Mouse (Mus musculus) heart, embryonic 11.5 days (tissue): ENCODE results near the gene Eif1. TPM values are rescaled to one million over a fixed set of nuclear protein-coding genes. Genes with fewer than 3 reads are reported as not detected.
"Not testable (repeated sequence)": the region's sequence is repeated elsewhere in the genome, so short reads cannot be mapped to it uniquely, and the experiment has no call there.

Experiments
- ATAC-seq: fragments of 200-750 bp; cut with Nextera tagmentation; replicated peaks from 2 replicates; pipeline ENCODE4 v1.8.0; 2017; ENCODE audit warnings: moderate library complexity; ENCODE audit not compliant: insufficient number of reproducible peaks, low FRiP score, low TSS enrichment
- H3K27ac ChIP-seq: fragments of 300-500 bp; sonication (generic); 2 replicates; pipeline ENCODE4 v1.5.1; 2014; ENCODE audit warnings: mild to moderate bottlenecking, low read depth, low read length
- H3K27me3 ChIP-seq: fragments of 300-500 bp; sonication (generic); 2 replicates; pipeline ENCODE4 v1.6.1; 2014; ENCODE audit warnings: mild to moderate bottlenecking, low read length, mixed read lengths; ENCODE audit not compliant: control insufficient read depth, insufficient read depth
- H3K36me3 ChIP-seq: fragments of 300-500 bp; sonication (generic); 2 replicates; pipeline ENCODE4 v1.6.1; 2014; ENCODE audit warnings: mild to moderate bottlenecking, low read length, moderate library complexity, mixed read lengths; ENCODE audit not compliant: control insufficient read depth, insufficient read depth
- H3K4me1 ChIP-seq: fragments of 300-500 bp; sonication (generic); 2 replicates; pipeline ENCODE4 v1.6.1; 2014; ENCODE audit warnings: low read length; ENCODE audit not compliant: control insufficient read depth, insufficient read depth
- H3K4me2 ChIP-seq: fragments of 300-500 bp; sonication (generic); 2 replicates; pipeline ENCODE4 v1.6.1; 2014; ENCODE audit warnings: mild to moderate bottlenecking, moderate library complexity
- H3K4me3 ChIP-seq: fragments of 300-500 bp; sonication (generic); 2 replicates; pipeline ENCODE4 v1.5.1; 2014; ENCODE audit warnings: low read depth, low read length
- H3K9ac ChIP-seq: fragments of 300-500 bp; sonication (generic); 2 replicates; pipeline ENCODE4 v1.6.1; 2014; ENCODE audit warnings: mild to moderate bottlenecking, low read depth, low read length, moderate library complexity
- H3K9me3 ChIP-seq: fragments of 300-500 bp; sonication (generic); replicated peaks from 2 replicates; pipeline ENCODE4 v1.6.1; 2016; ENCODE audit warnings: low read length; ENCODE audit not compliant: control insufficient read depth
- WGBS: fragments of 180-500 bp; shearing (Covaris S2); extraction: QIAGEN DNeasy Blood & Tissue Kit; methylation state at CpG from one replicate; pipeline ENCODE4 v1.1.7; 2014; ENCODE audit not compliant: insufficient replicate concordance; 5-methylcytosine and 5-hydroxymethylcytosine counted together
- polyA plus RNA-seq: library from polyadenylated mRNA; unstranded; fragments of >200 nt; fragmentation: Nextera tagmentation; extraction: Ambion mirVana; gene quantifications from 2 replicates; pipeline ENCODE4 v1.2.1, GENCODE M21; 2014

Eif1 gene
- polyA plus RNA-seq, 1 experiment from 2014 or later: 1,756 TPM

DNA sequence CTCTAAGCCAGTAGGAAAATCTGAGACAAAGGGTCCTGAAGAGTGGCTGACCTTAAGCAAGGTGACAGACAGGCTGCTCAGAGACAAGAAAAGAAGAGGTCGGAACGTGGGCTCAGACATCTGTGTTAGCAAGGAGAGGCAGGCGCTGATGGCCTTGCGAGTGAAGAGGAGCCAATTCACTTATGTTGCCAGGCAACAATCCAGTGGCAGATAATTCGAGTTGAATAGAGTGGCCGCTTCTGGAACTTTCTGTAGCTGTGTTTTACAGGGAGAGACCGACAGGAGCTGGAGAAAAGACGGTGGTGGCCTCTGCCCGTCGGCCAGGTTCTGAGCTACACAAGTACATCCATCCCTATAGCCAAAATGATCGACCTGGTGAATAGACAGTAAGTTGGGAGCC, 7.6 kb downstream of the Eif1 start:
- no peak for ATAC-seq
- Histone ChIP-seq H3K9me3 (no peaks in the 10 kb centered on the region), H3K4me3 (no peak overlapping the region), H3K27ac (peak overlapping the region; percentile 50; the same call in 1 of the 2 replicates), H3K4me2 (no peak overlapping the region), H3K27me3 (no peaks in the 10 kb centered on the region), H3K9ac (no peak overlapping the region), H3K4me1 (peaks cover 7% of the 10 kb centered on the region; the same call in 1 of the 2 replicates), H3K36me3 (no peaks in the 10 kb centered on the region)
- 49% methylated on average over 11 of the region's 11 CpGs for WGBS

DNA sequence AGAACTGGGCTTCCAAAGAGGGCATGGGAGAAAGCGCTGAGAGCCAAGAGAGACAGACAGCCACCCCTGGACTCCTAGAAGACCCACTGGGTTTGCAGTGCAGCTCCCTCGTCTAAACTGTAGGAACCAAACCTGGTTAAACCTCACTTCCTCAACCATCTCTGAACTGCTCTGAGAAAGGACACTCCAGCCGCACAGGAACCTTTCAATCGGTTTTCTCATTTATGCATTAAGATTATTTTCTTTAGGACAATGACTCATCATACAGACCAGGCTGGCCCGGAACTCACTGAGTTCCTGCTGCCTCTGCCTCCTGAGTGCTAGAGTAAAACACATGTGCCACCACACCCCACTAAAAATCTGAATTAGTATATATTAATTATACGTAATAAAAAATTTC, 8.1 kb downstream of the Eif1 start:
- no peaks in the 10 kb centered on the region for H3K9me3 ChIP-seq
- ATAC-seq: no peak
- no peak overlapping the region for H3K27ac ChIP-seq
- no peaks in the 10 kb centered on the region for H3K36me3 ChIP-seq
- H3K9ac ChIP-seq: no peak overlapping the region
- H3K4me3 ChIP-seq: no peak overlapping the region
- WGBS: 73% methylated on average over 6 of the region's 6 CpGs
- H3K4me1 ChIP-seq: peaks cover 7% of the 10 kb centered on the region; the same call in 1 of the 2 replicates
- H3K27me3 ChIP-seq: no peaks in the 10 kb centered on the region
- no peak overlapping the region for H3K4me2 ChIP-seq

DNA sequence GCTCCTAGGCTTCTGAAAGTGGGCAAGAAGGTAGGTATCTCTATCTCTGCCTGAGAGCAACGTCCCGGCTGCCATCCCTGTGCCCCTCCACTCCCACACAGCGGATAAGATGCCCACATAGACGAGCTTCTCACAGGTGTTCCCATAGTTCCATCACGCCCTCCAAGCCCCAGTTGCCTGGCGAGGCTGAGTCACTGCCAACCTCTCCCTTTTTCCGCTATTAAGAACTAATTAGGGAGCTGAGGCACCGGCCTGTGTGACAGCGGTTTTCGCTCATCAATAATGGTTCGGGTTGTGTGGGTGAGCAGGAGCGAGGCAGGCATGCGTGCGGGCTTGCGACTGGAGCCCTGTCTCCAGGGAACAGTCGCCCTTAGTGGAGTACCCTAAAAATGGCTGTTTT, 10.6 kb downstream of the Eif1 start:
- Histone ChIP-seq H3K9me3 (no peaks in the 10 kb centered on the region), H3K9ac (no peak overlapping the region), H3K27ac (no peak overlapping the region), H3K4me2 (no peak overlapping the region), H3K4me3 (no peak overlapping the region), H3K27me3 (no peaks in the 10 kb centered on the region), H3K36me3 (no peaks in the 10 kb centered on the region), H3K4me1 (peaks cover 7% of the 10 kb centered on the region; the same call in 1 of the 2 replicates)
- 60% methylated on average over 16 of the region's 16 CpGs for WGBS
- no peak for ATAC-seq

DNA sequence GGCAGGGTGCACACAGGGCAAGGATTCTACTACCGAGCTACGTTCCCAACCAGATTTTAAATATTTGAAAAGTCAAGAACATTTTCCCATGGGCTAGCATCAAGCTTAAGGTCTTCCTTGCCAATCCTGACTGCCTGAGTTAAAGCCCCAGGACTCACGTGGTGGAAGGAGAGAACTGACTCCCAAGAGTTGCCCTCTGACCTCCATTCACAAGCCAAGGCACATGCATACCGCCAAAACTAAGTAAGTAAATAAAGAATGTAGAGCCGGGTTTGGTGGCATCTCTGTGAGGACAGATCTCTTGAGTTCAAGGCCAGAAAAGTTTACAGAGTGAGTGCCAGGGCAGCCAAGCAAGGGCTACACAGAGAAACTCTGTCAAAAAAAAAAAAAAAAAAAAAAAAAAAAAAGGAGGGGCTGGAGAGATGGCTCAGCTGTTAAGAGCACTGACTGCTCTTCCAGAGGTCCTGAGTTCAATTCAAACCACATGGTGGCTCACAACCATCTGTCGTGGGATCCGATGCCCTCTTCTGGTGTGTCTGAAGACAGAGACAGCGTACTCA, 11.2 kb downstream of the Eif1 start:
- not testable (repeated sequence) for ATAC-seq, H3K27me3 ChIP-seq
- WGBS: 60% methylated on average over 8 of the region's 8 CpGs

DNA sequence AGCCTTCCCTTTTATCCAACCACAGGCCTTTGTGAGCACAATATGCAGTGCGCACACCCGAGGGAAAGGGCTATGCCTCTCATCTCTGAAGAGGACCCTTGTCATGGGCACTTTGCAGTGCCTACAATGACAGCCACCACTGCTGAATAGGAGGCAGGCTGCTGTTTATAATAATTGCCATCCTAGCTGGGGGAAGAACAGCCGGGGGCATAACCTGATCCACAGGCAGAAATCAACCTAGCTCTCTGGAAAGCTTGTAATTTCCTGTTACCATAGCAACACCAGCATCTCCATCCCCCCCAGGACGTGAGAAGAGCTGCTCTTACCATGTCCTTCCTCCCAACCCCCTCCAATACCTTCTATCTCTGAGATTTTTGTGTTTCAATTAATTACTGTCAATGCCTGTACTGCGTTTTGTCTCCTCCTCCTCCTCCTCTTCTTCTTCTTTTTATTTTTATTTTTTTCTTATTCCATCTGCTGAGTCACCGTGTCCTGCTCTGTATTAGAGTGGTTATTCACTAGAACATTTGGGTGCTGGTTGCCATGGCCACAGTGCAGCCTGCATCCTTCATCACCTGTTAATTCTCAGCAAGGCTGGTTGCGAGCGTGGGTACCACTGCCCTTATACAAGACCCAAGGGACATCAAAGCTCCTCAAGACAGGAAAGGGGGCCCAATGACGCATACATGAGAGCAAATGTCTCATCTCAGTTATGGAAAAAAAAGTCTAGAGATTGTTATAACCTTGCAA, 13.3 kb downstream of the Eif1 start:
- WGBS: 68% methylated on average over 9 of the region's 9 CpGs
- Histone ChIP-seq H3K9me3 (no peaks in the 10 kb centered on the region), H3K4me3 (no peak overlapping the region), H3K36me3 (no peaks in the 10 kb centered on the region), H3K4me1 (peaks cover 4% of the 10 kb centered on the region; the same call in 1 of the 2 replicates), H3K4me2 (no peak overlapping the region), H3K27me3 (no peaks in the 10 kb centered on the region), H3K27ac (no peak overlapping the region), H3K9ac (no peak overlapping the region)
- ATAC-seq: no peak

More for the DNA sequence above, 11.2 kb downstream of the Eif1 start:
- H3K36me3 ChIP-seq, H3K4me3 ChIP-seq, H3K9me3 ChIP-seq, H3K27ac ChIP-seq, H3K4me2 ChIP-seq, H3K9ac ChIP-seq, H3K4me1 ChIP-seq: not testable (repeated sequence)

DNA sequence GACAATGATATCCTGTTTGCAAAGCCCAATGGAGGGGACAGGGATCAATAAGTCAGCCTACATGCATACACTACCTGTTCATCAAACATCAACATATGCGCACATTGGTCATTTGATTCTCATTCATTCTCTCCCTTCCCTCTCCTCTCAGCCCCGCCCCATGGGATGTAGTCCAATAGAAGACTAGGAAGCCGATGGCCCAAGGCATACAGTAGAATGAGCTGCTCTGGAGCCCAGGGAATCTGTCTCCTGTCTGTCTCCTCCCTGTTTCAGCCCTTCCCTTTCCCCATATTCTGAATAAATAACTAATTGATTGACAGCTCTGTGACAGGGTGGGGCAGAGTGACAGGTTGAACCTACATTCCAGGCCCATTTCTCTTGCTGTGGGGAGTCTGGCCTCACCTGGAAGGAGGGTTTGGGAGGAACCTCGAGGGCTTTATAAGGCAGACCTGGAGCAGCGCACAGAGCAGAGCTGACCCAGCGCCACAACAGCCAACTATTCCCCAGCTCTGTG, 14.3 kb downstream of the Eif1 start, which contains the start of gene Gast:
Gene Gast, plus strand, starts transcription at position 464 of the 514 bp plus-strand sequence.
- H3K36me3 ChIP-seq: no peaks in the 10 kb centered on the region
- H3K9me3 ChIP-seq: no peaks in the 10 kb centered on the region
- H3K4me3 ChIP-seq: no peak within 1 kb of the TSS
- ATAC-seq: no peak
- no peak within 1 kb of the TSS for H3K4me2 ChIP-seq
- no peaks in the 10 kb centered on the region for H3K27me3 ChIP-seq
- H3K27ac ChIP-seq: no peak within 1 kb of the TSS
- WGBS: 68% methylated on average over 6 of the region's 6 CpGs
- H3K4me1 ChIP-seq: peaks cover 4% of the 10 kb centered on the region; the same call in 1 of the 2 replicates
- H3K9ac ChIP-seq: no peak within 1 kb of the TSS

DNA sequence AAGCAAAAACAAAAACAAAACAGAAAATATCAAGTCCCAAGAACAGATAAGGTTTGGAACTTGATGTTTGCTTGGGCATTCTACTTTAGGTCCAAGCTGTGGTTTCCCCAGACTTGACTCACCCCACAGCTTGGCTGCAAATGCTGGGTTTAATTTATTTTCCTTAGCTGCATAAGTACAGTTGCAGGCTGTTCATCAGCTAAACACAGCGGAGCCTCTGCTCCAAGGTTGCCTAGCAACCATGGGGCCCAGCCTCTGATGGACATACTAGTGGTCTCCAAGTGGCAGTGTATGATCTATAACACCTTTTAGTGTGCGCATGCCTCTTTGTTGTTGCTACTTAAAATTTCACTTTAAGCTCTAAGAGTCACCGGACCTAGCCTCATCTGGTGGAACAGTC, 16.0 kb downstream of the Eif1 start:
- Histone ChIP-seq H3K4me1 (peaks cover 4% of the 10 kb centered on the region; the same call in 1 of the 2 replicates), H3K4me2 (no peak overlapping the region), H3K27me3 (no peaks in the 10 kb centered on the region), H3K4me3 (no peak overlapping the region), H3K9ac (no peak overlapping the region), H3K36me3 (no peaks in the 10 kb centered on the region), H3K27ac (no peak overlapping the region), H3K9me3 (no peaks in the 10 kb centered on the region)
- WGBS: 60% methylated on average over 3 of the region's 3 CpGs
- no peak for ATAC-seq

DNA sequence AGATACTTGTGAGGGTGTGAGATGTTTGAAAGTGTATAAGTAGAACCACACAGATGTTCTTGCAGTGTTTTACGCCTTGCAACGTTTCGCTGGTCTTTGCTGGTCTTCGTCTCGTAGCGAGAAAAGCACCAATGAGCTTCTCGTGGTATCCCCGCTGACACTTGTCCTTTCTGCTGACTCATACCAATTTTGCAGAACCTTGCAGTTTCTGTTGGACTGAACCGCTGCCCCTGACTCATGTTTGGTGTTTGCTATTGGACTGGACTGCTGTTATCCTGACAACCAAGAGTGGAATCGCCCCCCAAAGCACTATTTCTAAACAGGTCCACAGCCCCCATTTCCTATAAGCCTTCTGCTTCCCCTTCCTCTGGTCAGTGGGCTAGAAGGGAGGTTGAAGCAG, 24.6 kb downstream of the Eif1 start:
- Histone ChIP-seq H3K4me1 (no peaks in the 10 kb centered on the region), H3K9ac (no peak overlapping the region), H3K4me2 (no peak overlapping the region), H3K9me3 (no peaks in the 10 kb centered on the region), H3K27ac (no peak overlapping the region), H3K4me3 (no peak overlapping the region), H3K27me3 (no peaks in the 10 kb centered on the region), H3K36me3 (no peaks in the 10 kb centered on the region)
- ATAC-seq: no peak
- WGBS: 87% methylated on average over 10 of the region's 10 CpGs
